Comparison of ENCODE assay signal across 8 mouse cellular contexts in the genomic region with DNA sequence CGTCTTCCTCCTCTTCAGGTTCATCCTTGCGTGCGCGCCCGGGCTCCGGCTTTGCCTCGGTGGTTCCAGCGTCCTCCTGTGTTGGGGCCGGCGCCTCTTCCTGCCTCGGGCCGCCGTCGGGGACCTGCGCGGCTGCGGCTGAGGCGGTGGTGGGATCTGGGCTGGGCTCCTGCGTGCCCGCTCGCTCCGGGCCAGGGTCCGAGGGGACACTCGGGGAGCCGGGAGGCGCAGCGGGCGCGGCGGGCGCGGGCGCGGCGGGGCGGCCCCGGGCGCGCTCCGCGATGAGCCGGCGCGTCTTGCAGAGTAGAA. TPM values are rescaled to one million over a fixed set of nuclear protein-coding genes. Genes with fewer than 3 reads are reported as not detected.
DNase-seq lines count a peak whose midpoint lies in the region; ATAC-seq and TF ChIP-seq lines count a peak whose summit lies in the region.

No protein-coding gene starts in this region.

- H3K36me3 ChIP-seq in kidney, embryonic 14.5 days (ENCODE audit: control insufficient read depth, insufficient read depth, low read length) = no peaks in the 10 kb centered on the region
- no peaks in the 10 kb centered on the region for H3K36me3 ChIP-seq in forebrain, embryonic 16.5 days (ENCODE audit: control insufficient read depth, insufficient read depth)
- no peaks in the 10 kb centered on the region for H3K36me3 ChIP-seq in liver, postnatal 0 days (replicated peaks; ENCODE audit: insufficient read depth, low read length)

- H3K9ac ChIP-seq in kidney, embryonic 14.5 days (ENCODE audit: low read depth, low read length) = peak overlapping the region; percentile 66
- peak overlapping the region; percentile 86 for H3K9ac ChIP-seq in forebrain, embryonic 16.5 days (replicated peaks; ENCODE audit: low read depth, low read length)
- no peak overlapping the region for H3K9ac ChIP-seq in liver, postnatal 0 days (replicated peaks)

- no peak overlapping the region for H3K27ac ChIP-seq in kidney, embryonic 14.5 days (ENCODE audit: low read depth, low read length)
- no peak overlapping the region for H3K27ac ChIP-seq in brown adipose tissue, adult 24 weeks (replicated peaks; ENCODE audit: low read depth, low read length)
- peak overlapping the region; percentile 92; the same call in 1 of the 2 replicates for H3K27ac ChIP-seq in forebrain, embryonic 16.5 days (ENCODE audit: low read length)
- no peak overlapping the region for H3K27ac ChIP-seq in liver, postnatal 0 days (ENCODE audit: low read depth)

- peaks cover 10% of the 10 kb centered on the region; the same call in 1 of the 2 replicates for H3K4me1 ChIP-seq in kidney, embryonic 14.5 days (ENCODE audit: control insufficient read depth, insufficient read depth, low read length)
- no peaks in the 10 kb centered on the region for H3K4me1 ChIP-seq in brown adipose tissue, adult 24 weeks (ENCODE audit: control insufficient read depth, insufficient read depth, insufficient read length, low read length)
- peaks cover 41% of the 10 kb centered on the region for H3K4me1 ChIP-seq in forebrain, embryonic 16.5 days (replicated peaks; ENCODE audit: control insufficient read depth, insufficient read depth, low read length)
- H3K4me1 ChIP-seq in liver, postnatal 0 days (ENCODE audit: insufficient read depth) = peaks cover 11% of the 10 kb centered on the region

- H3K27me3 ChIP-seq in kidney, embryonic 14.5 days (ENCODE audit: control insufficient read depth, insufficient read depth, low read length) = peaks cover 45% of the 10 kb centered on the region
- H3K27me3 ChIP-seq in forebrain, embryonic 16.5 days (replicated peaks; ENCODE audit: control insufficient read depth, insufficient read depth, low read length) = no peaks in the 10 kb centered on the region
- peaks cover 55% of the 10 kb centered on the region for H3K27me3 ChIP-seq in liver, postnatal 0 days (ENCODE audit: insufficient read depth, low read length)

- TF ChIP-seq CTCF in liver, postnatal 0 days (IDR thresholded peaks at IDR 0.05; ENCODE audit: low read depth) = no peak

- WGBS in kidney, embryonic 14.5 days = under 1% methylated on average over 27 of the region's 44 CpGs
- under 1% methylated on average over 43 of the region's 44 CpGs for WGBS in forebrain, embryonic 16.5 days
- under 1% methylated on average over 30 of the region's 44 CpGs for WGBS in liver, postnatal 0 days (ENCODE audit: insufficient replicate concordance)

- ATAC-seq in kidney, embryonic 14.5 days (ENCODE audit: low FRiP score, low TSS enrichment) = 0 out of 2 replicates have a peak, but pooled peaks have one; percentile 1
- peak; percentile 8; the same call in 1 of the 2 replicates for ATAC-seq in forebrain, embryonic 16.5 days
- no peak for ATAC-seq in liver, postnatal 0 days

- H3K4me2 ChIP-seq in kidney, embryonic 14.5 days (replicated peaks; ENCODE audit: low read depth, low read length) = peak overlapping the region; percentile 97
- peak overlapping the region; percentile 96 for H3K4me2 ChIP-seq in forebrain, embryonic 16.5 days (ENCODE audit: low read length)
- H3K4me2 ChIP-seq in liver, postnatal 0 days (ENCODE audit: low read depth, low read length) = peak overlapping the region; percentile 92

- H3K9me3 ChIP-seq in kidney, embryonic 14.5 days (ENCODE audit: control insufficient read depth, low read length) = no peaks in the 10 kb centered on the region
- no peaks in the 10 kb centered on the region for H3K9me3 ChIP-seq in forebrain, embryonic 16.5 days (ENCODE audit: control insufficient read depth, low read length)
- no peaks in the 10 kb centered on the region for H3K9me3 ChIP-seq in liver, postnatal 0 days (ENCODE audit: low read length)

- H3K4me3 ChIP-seq in kidney, embryonic 14.5 days (ENCODE audit: low read length) = peak overlapping the region; percentile 73
- H3K4me3 ChIP-seq in brown adipose tissue, adult 24 weeks (ENCODE audit: insufficient read depth, low read depth, low read length) = peak overlapping the region; percentile 47
- H3K4me3 ChIP-seq in forebrain, embryonic 16.5 days (replicated peaks; ENCODE audit: low read length) = peak overlapping the region; percentile 85
- H3K4me3 ChIP-seq in liver, postnatal 0 days (ENCODE audit: low read depth, low read length) = peak overlapping the region; percentile 59

- TF ChIP-seq EP300 in liver, postnatal 0 days (IDR thresholded peaks at IDR 0.05; ENCODE audit: low read depth) = no peak

- no peak for DNase-seq in kidney, adult 8-10 months
- no peak for DNase-seq in liver, postnatal 0 days
- DNase-seq in ovary, postnatal 14 days (ENCODE audit: low spot score) = no peak
- DNase-seq in cerebellum, adult 11-12 months = no peak
- DNase-seq in right cerebral cortex, postnatal 36 days (ENCODE audit: low spot score in 2 of 2) = no peak

RNA-seq across cellular contexts. Expression of a gene that starts 1.2 kb away (rescaled TPM):
- 1.7 and 2.1 TPM in 2 replicates for polyA plus RNA-seq in kidney, embryonic 14.5 days (2014; fragmentation: Nextera tagmentation; extraction: Ambion mirVana)
- 0.63 TPM in 1 of 2 replicates, not detected in the other for polyA plus RNA-seq in brown adipose tissue, adult 24 weeks (2012; ENCODE audit: insufficient read depth, insufficient read length, missing spikeins)
- polyA plus RNA-seq in forebrain, embryonic 16.5 days (2015; fragmentation: Nextera tagmentation; extraction: Ambion mirVana) = 16.0 and 21.3 TPM in 2 replicates
- polyA plus RNA-seq in liver, postnatal 0 days (2015; fragmentation: Nextera tagmentation; extraction: Ambion mirVana) = 0.13 and 0.15 TPM in 2 replicates

RNA-seq across cellular contexts. Expression of a gene that starts 40.6 kb away (rescaled TPM):
- polyA plus RNA-seq in kidney, embryonic 14.5 days (2014; fragmentation: Nextera tagmentation; extraction: Ambion mirVana) = 43.8 and 54.2 TPM in 2 replicates
- 57.7 and 90.3 TPM in 2 replicates for polyA plus RNA-seq in brown adipose tissue, adult 24 weeks (2012; ENCODE audit: insufficient read depth, insufficient read length, missing spikeins)
- polyA plus RNA-seq in forebrain, embryonic 16.5 days (2015; fragmentation: Nextera tagmentation; extraction: Ambion mirVana) = 21.3 and 23.1 TPM in 2 replicates
- 106 and 118 TPM in 2 replicates for polyA plus RNA-seq in liver, postnatal 0 days (2015; fragmentation: Nextera tagmentation; extraction: Ambion mirVana)
